Mouse (Mus musculus): ENCODE results near the gene Zc3hav1. TPM values are rescaled to one million over a fixed set of nuclear protein-coding genes. Genes with fewer than 3 reads are reported as not detected.

The Zc3hav1 gene
- 22.7 and 22.8 TPM in 2 replicates for polyA plus RNA-seq (2015; fragmentation: Nextera tagmentation; extraction: Ambion mirVana)

GRCm38 (mm10) chr6:38353811-38354722 is at the start of gene Zc3hav1:
Zc3hav1 (minus strand) TSS chr6:38354603.
- peak within 1 kb of the TSS; percentile 96 for H3K27ac ChIP-seq (ENCODE audit: low read depth, low read length)
- no peaks in the 10 kb centered on the region; the same call in 1 of the 2 replicates for H3K27me3 ChIP-seq (replicated peaks; ENCODE audit: control insufficient read depth, insufficient read depth, low read length)
- H3K4me2 ChIP-seq (replicated peaks; ENCODE audit: low read depth), result peak within 1 kb of the TSS; percentile 75
- H3K4me1 ChIP-seq (replicated peaks; ENCODE audit: control insufficient read depth, insufficient read depth, low read length), result peaks cover 3% of the 10 kb centered on the region
- H3K36me3 ChIP-seq (ENCODE audit: control insufficient read depth, insufficient read depth), result no peaks in the 10 kb centered on the region
- peak within 1 kb of the TSS; percentile 72 for H3K4me3 ChIP-seq (ENCODE audit: low read depth, low read length)
- H3K9me3 ChIP-seq (ENCODE audit: control insufficient read depth), result no peaks in the 10 kb centered on the region
- no peak for TF ChIP-seq CTCF (IDR thresholded peaks at IDR 0.05; ENCODE audit: low read depth)
- ATAC-seq, result peak; percentile 95
- peak within 1 kb of the TSS; percentile 84 for H3K9ac ChIP-seq (ENCODE audit: low read depth, low read length)
- WGBS, result under 1% methylated on average over 87 of the region's 87 CpGs

GRCm38 (mm10) chr6:38389671-38390070 is 35.3 kb upstream of the Zc3hav1 start:
- Histone ChIP-seq H3K27me3 (replicated peaks; ENCODE audit: control insufficient read depth, insufficient read depth, low read length) (no peaks in the 10 kb centered on the region), H3K9me3 (ENCODE audit: control insufficient read depth) (no peaks in the 10 kb centered on the region), H3K4me1 (replicated peaks; ENCODE audit: control insufficient read depth, insufficient read depth, low read length) (no peaks in the 10 kb centered on the region), H3K4me3 (ENCODE audit: low read depth, low read length) (no peak overlapping the region), H3K27ac (ENCODE audit: low read depth, low read length) (no peak overlapping the region), H3K9ac (ENCODE audit: low read depth, low read length) (no peak overlapping the region), H3K36me3 (ENCODE audit: control insufficient read depth, insufficient read depth) (no peaks in the 10 kb centered on the region), H3K4me2 (replicated peaks; ENCODE audit: low read depth) (no peak overlapping the region)
- peak; percentile 71 for TF ChIP-seq CTCF (IDR thresholded peaks at IDR 0.05; ENCODE audit: low read depth)
- 86% methylated on average over 3 of the region's 3 CpGs for WGBS
- no peak for ATAC-seq

GRCm38 (mm10) chr6:38381129-38381771 is 26.8 kb upstream of the Zc3hav1 start, which contains the start of gene Ttc26:
Ttc26 (plus strand) TSS chr6:38381469.
- H3K4me3 ChIP-seq (ENCODE audit: low read depth, low read length), result peak within 1 kb of the TSS; percentile 51
- no peaks in the 10 kb centered on the region for H3K36me3 ChIP-seq (ENCODE audit: control insufficient read depth, insufficient read depth)
- ATAC-seq, result peak; percentile 83
- peak within 1 kb of the TSS; percentile 78 for H3K4me2 ChIP-seq (replicated peaks; ENCODE audit: low read depth)
- H3K9me3 ChIP-seq (ENCODE audit: control insufficient read depth), result no peaks in the 10 kb centered on the region
- WGBS, result under 1% methylated on average over 26 of the region's 26 CpGs
- H3K27me3 ChIP-seq (replicated peaks; ENCODE audit: control insufficient read depth, insufficient read depth, low read length), result no peaks in the 10 kb centered on the region
- peak within 1 kb of the TSS; percentile 43 for H3K9ac ChIP-seq (ENCODE audit: low read depth, low read length)
- no peaks in the 10 kb centered on the region for H3K4me1 ChIP-seq (replicated peaks; ENCODE audit: control insufficient read depth, insufficient read depth, low read length)
- no peak within 1 kb of the TSS for H3K27ac ChIP-seq (ENCODE audit: low read depth, low read length)
- TF ChIP-seq CTCF (IDR thresholded peaks at IDR 0.05; ENCODE audit: low read depth), result 0 out of 2 replicates have a peak, but pooled peaks have one; percentile 20

GRCm38 (mm10) chr6:38380764-38381128 is 26.3 kb upstream of the Zc3hav1 start:
- Histone ChIP-seq H3K36me3 (ENCODE audit: control insufficient read depth, insufficient read depth) (no peaks in the 10 kb centered on the region), H3K9me3 (ENCODE audit: control insufficient read depth) (no peaks in the 10 kb centered on the region), H3K4me2 (replicated peaks; ENCODE audit: low read depth) (peak overlapping the region; percentile 78), H3K27ac (ENCODE audit: low read depth, low read length) (no peak overlapping the region), H3K27me3 (replicated peaks; ENCODE audit: control insufficient read depth, insufficient read depth, low read length) (no peaks in the 10 kb centered on the region), H3K4me3 (ENCODE audit: low read depth, low read length) (peak overlapping the region; percentile 51), H3K9ac (ENCODE audit: low read depth, low read length) (peak overlapping the region; percentile 43), H3K4me1 (replicated peaks; ENCODE audit: control insufficient read depth, insufficient read depth, low read length) (no peaks in the 10 kb centered on the region)
- TF ChIP-seq CTCF (IDR thresholded peaks at IDR 0.05; ENCODE audit: low read depth), result no peak
- no peak for ATAC-seq
- 2% methylated on average over 4 of the region's 4 CpGs for WGBS

GRCm38 (mm10) chr6:38374271-38374670 is 19.9 kb upstream of the Zc3hav1 start:
- TF ChIP-seq CTCF (IDR thresholded peaks at IDR 0.05; ENCODE audit: low read depth), result no peak
- 12% methylated on average over 1 of the region's 1 CpGs for WGBS
- ATAC-seq, result peak; percentile 84
- Histone ChIP-seq H3K27ac (ENCODE audit: low read depth, low read length) (no peak overlapping the region), H3K36me3 (ENCODE audit: control insufficient read depth, insufficient read depth) (no peaks in the 10 kb centered on the region), H3K4me3 (ENCODE audit: low read depth, low read length) (no peak overlapping the region), H3K9me3 (ENCODE audit: control insufficient read depth) (0 out of 2 replicates have a peak, but pooled peaks cover 12% of the 10 kb centered on the region), H3K9ac (ENCODE audit: low read depth, low read length) (no peak overlapping the region), H3K4me1 (replicated peaks; ENCODE audit: control insufficient read depth, insufficient read depth, low read length) (no peaks in the 10 kb centered on the region), H3K27me3 (replicated peaks; ENCODE audit: control insufficient read depth, insufficient read depth, low read length) (no peaks in the 10 kb centered on the region), H3K4me2 (replicated peaks; ENCODE audit: low read depth) (no peak overlapping the region)

- no peak overlapping the region for H3K4me2 ChIP-seq (replicated peaks; ENCODE audit: low read depth)
- peak; percentile 31; the same call in 1 of the 2 replicates for TF ChIP-seq CTCF (IDR thresholded peaks at IDR 0.05; ENCODE audit: low read depth)
- H3K9ac ChIP-seq (ENCODE audit: low read depth, low read length), result no peak overlapping the region
- H3K27me3 ChIP-seq (replicated peaks; ENCODE audit: control insufficient read depth, insufficient read depth, low read length), result no peaks in the 10 kb centered on the region
- 0 out of 2 replicates have a peak, but pooled peaks cover 12% of the 10 kb centered on the region for H3K9me3 ChIP-seq (ENCODE audit: control insufficient read depth)
- no peak overlapping the region for H3K27ac ChIP-seq (ENCODE audit: low read depth, low read length)
- no peaks in the 10 kb centered on the region for H3K4me1 ChIP-seq (replicated peaks; ENCODE audit: control insufficient read depth, insufficient read depth, low read length)
- WGBS, result 74% methylated on average over 3 of the region's 3 CpGs
- H3K4me3 ChIP-seq (ENCODE audit: low read depth, low read length), result no peak overlapping the region
- no peaks in the 10 kb centered on the region for H3K36me3 ChIP-seq (ENCODE audit: control insufficient read depth, insufficient read depth)
- no peak for ATAC-seq
These were observed 15.5 kb upstream of the Zc3hav1 start for GRCm38 (mm10) chr6:38369945-38370344.
